ENCODE assay signal across 27 mouse cellular contexts in genomic region chr8:95968828-95969227, GRCm38 (mm10).
"Had no signal": no experiment of that assay in that cellular context is flagged by ENCODE, and none has a peak within 500 bp of the region (broad histone marks: within the 10 kb centered on the region; RNA-seq: fewer than 3 reads in every experiment).

No protein-coding gene starts in this region.

- H3K9ac ChIP-seq: embryonic facial prominence, embryonic 12.5 days; embryonic facial prominence, embryonic 13.5 days; embryonic facial prominence, embryonic 15.5 days; forebrain, embryonic 12.5 days; forebrain, embryonic 13.5 days; forebrain, embryonic 15.5 days; forebrain, postnatal 0 days had no signal

- H3K9me3 ChIP-seq: embryonic facial prominence, embryonic 10.5 days; embryonic facial prominence, embryonic 12.5 days; embryonic facial prominence, embryonic 13.5 days; embryonic facial prominence, embryonic 15.5 days; forebrain, embryonic 10.5 days; forebrain, embryonic 12.5 days; forebrain, embryonic 13.5 days; forebrain, embryonic 15.5 days had no signal

- H3K4me1 ChIP-seq: embryonic facial prominence, embryonic 15.5 days; forebrain, embryonic 13.5 days; forebrain, embryonic 15.5 days had no signal

- H3K27me3 ChIP-seq: embryonic facial prominence, embryonic 12.5 days; embryonic facial prominence, embryonic 13.5 days; forebrain, embryonic 12.5 days; forebrain, embryonic 13.5 days; forebrain, embryonic 15.5 days had no signal

- H3K27ac ChIP-seq: embryonic facial prominence, embryonic 10.5 days; embryonic facial prominence, embryonic 12.5 days; embryonic facial prominence, embryonic 13.5 days; embryonic facial prominence, embryonic 15.5 days; forebrain, embryonic 10.5 days; forebrain, embryonic 12.5 days; forebrain, embryonic 13.5 days; forebrain, embryonic 15.5 days; gastrocnemius, adult 2 months; heart, adult 2 months had no signal

- DNase-seq: cerebellum, adult 8-10 months; cerebellum, adult 9-10 months; cerebellum, adult 9-11 months; cerebellum, postnatal 10 days; cerebellum, postnatal 14 days; cerebellum, postnatal 25 days; cerebellum, postnatal 36 days; embryo, embryonic 11 days; forebrain, postnatal 0 days; gastrocnemius, adult 2 months; gastrocnemius, postnatal 10 days; gastrocnemius, postnatal 14 days; gastrocnemius, postnatal 25 days; gastrocnemius, postnatal 36 days; heart, adult 18-20 months; heart, adult 2 months had no signal

- H3K36me3 ChIP-seq: embryonic facial prominence, embryonic 10.5 days; embryonic facial prominence, embryonic 12.5 days; embryonic facial prominence, embryonic 13.5 days; embryonic facial prominence, embryonic 15.5 days; forebrain, embryonic 10.5 days; forebrain, embryonic 12.5 days; forebrain, embryonic 15.5 days had no signal

- H3K4me2 ChIP-seq: embryonic facial prominence, embryonic 12.5 days; embryonic facial prominence, embryonic 13.5 days; embryonic facial prominence, embryonic 15.5 days; forebrain, embryonic 12.5 days; forebrain, embryonic 13.5 days; forebrain, embryonic 15.5 days had no signal

- H3K4me3 ChIP-seq: embryonic facial prominence, embryonic 10.5 days; embryonic facial prominence, embryonic 12.5 days; embryonic facial prominence, embryonic 13.5 days; embryonic facial prominence, embryonic 15.5 days; erythroblast, embryonic 14.5 days; forebrain, embryonic 10.5 days; forebrain, embryonic 12.5 days; forebrain, embryonic 13.5 days; forebrain, embryonic 15.5 days; gastrocnemius, adult 2 months; heart, adult 2 months had no signal

- ATAC-seq: forebrain, embryonic 13.5 days; forebrain, embryonic 14.5 days; forebrain, embryonic 15.5 days; forebrain, embryonic 16.5 days; forebrain, postnatal 0 days had no signal
